Comparison of ENCODE assay signal across 8 mouse cellular contexts in genomic region chr11:120821076-120821922, GRCm38 (mm10). TPM values are rescaled to one million over a fixed set of nuclear protein-coding genes. Genes with fewer than 3 reads are reported as not detected.
DNase-seq lines count a peak whose midpoint lies in the region; ATAC-seq and TF ChIP-seq lines count a peak whose summit lies in the region.

No protein-coding gene starts in this region.

- H3K4me3 ChIP-seq in layer of hippocampus, adult 2 months, result peak overlapping the region; percentile 67
- peak overlapping the region; percentile 88 for H3K4me3 ChIP-seq in forebrain, embryonic 13.5 days
- peak overlapping the region; percentile 91 for H3K4me3 ChIP-seq in limb, embryonic 10.5 days
- peak overlapping the region; percentile 88 for H3K4me3 ChIP-seq in midbrain, embryonic 14.5 days (replicated peaks; ENCODE audit: low read depth, low read length)

- H3K9me3 ChIP-seq in forebrain, embryonic 13.5 days (replicated peaks), result no peaks in the 10 kb centered on the region
- H3K9me3 ChIP-seq in limb, embryonic 10.5 days (replicated peaks), result no peaks in the 10 kb centered on the region
- H3K9me3 ChIP-seq in midbrain, embryonic 14.5 days (ENCODE audit: control insufficient read depth, low read length), result no peaks in the 10 kb centered on the region

- H3K27me3 ChIP-seq in forebrain, embryonic 13.5 days, result no peaks in the 10 kb centered on the region
- H3K27me3 ChIP-seq in limb, embryonic 10.5 days (ENCODE audit: low read depth, poor library complexity, severe bottlenecking), result no peaks in the 10 kb centered on the region
- no peaks in the 10 kb centered on the region for H3K27me3 ChIP-seq in midbrain, embryonic 14.5 days (ENCODE audit: control insufficient read depth, insufficient read depth, low read length)

- no peak for ATAC-seq in forebrain, embryonic 13.5 days
- no peak for ATAC-seq in midbrain, embryonic 14.5 days (ENCODE audit: low FRiP score, low TSS enrichment)
- no peak for ATAC-seq in monocyte, adult 5-6 weeks (replicated peaks; ENCODE audit: insufficient number of reproducible peaks, low FRiP score, low TSS enrichment, poor library complexity, severe bottlenecking)

- peak overlapping the region; percentile 96 for H3K9ac ChIP-seq in forebrain, embryonic 13.5 days
- peak overlapping the region; percentile 36 for H3K9ac ChIP-seq in midbrain, embryonic 14.5 days (replicated peaks; ENCODE audit: low read length)

- TF ChIP-seq CTCF in layer of hippocampus, adult 2 months (conservative IDR thresholded peaks at IDR 0.05), result no peak

- peak overlapping the region; percentile 94 for H3K4me2 ChIP-seq in forebrain, embryonic 13.5 days
- H3K4me2 ChIP-seq in midbrain, embryonic 14.5 days (ENCODE audit: low read length), result peak overlapping the region; percentile 99

- 81% methylated on average over 14 of the region's 14 CpGs for WGBS in forebrain, embryonic 13.5 days
- WGBS in limb, embryonic 10.5 days, result 91% methylated on average over 14 of the region's 14 CpGs
- 80% methylated on average over 14 of the region's 14 CpGs for WGBS in midbrain, embryonic 14.5 days

- DNase-seq in layer of hippocampus, adult 2 months (ENCODE audit: low spot score in 2 of 2), result no peak
- DNase-seq in layer of hippocampus, postnatal 25 days (ENCODE audit: extremely low spot score in 1 of 2, low spot score in 1 of 2), result no peak
- DNase-seq in limb, embryonic 10.5 days (ENCODE audit: low spot score), result no peak
- DNase-seq in midbrain, embryonic 14.5 days, result no peak
- no peak for DNase-seq in adrenal gland, postnatal 25 days
- no peak for DNase-seq in thymus, postnatal 10 days (ENCODE audit: low spot score in 2 of 2)

- H3K36me3 ChIP-seq in forebrain, embryonic 13.5 days (ENCODE audit: poor library complexity, severe bottlenecking), result peaks cover 62% of the 10 kb centered on the region
- H3K36me3 ChIP-seq in limb, embryonic 10.5 days, result peaks cover 72% of the 10 kb centered on the region
- H3K36me3 ChIP-seq in midbrain, embryonic 14.5 days (ENCODE audit: control insufficient read depth, insufficient read depth, low read length), result peaks cover 58% of the 10 kb centered on the region

- peaks cover 42% of the 10 kb centered on the region for H3K4me1 ChIP-seq in forebrain, embryonic 13.5 days
- peaks cover 45% of the 10 kb centered on the region for H3K4me1 ChIP-seq in limb, embryonic 10.5 days
- H3K4me1 ChIP-seq in midbrain, embryonic 14.5 days (ENCODE audit: control insufficient read depth, insufficient read depth, low read length), result peaks cover 36% of the 10 kb centered on the region

- peak overlapping the region; percentile 39; the same call in 1 of the 2 replicates for H3K27ac ChIP-seq in layer of hippocampus, adult 2 months
- H3K27ac ChIP-seq in forebrain, embryonic 13.5 days, result no peak overlapping the region; the same call in 1 of the 2 replicates
- 0 out of 2 replicates have a peak overlapping the region, but pooled peaks have one; percentile 12 for H3K27ac ChIP-seq in limb, embryonic 10.5 days
- H3K27ac ChIP-seq in midbrain, embryonic 14.5 days (replicated peaks; ENCODE audit: low read depth, low read length), result no peak overlapping the region

RNA-seq across cellular contexts. Expression of gene Fasn, which starts 3.0 kb away (rescaled TPM):
- 100 to 1,000 TPM; 184 to 185 TPM for total RNA-seq in layer of hippocampus, adult 2 months (2021)
- 100 to 1,000 TPM; 191 to 198 TPM for total RNA-seq in layer of hippocampus, postnatal 25 days (2021)
- 61.4 and 79.4 TPM in 2 replicates for polyA plus RNA-seq in forebrain, embryonic 13.5 days (2015; fragmentation: Nextera tagmentation; extraction: Ambion mirVana)
- polyA plus RNA-seq in limb, embryonic 10.5 days (2016; fragmentation: Nextera tagmentation; extraction: Ambion mirVana), result 125 and 139 TPM in 2 replicates
- 120 and 124 TPM in 2 replicates for polyA plus RNA-seq in midbrain, embryonic 14.5 days (2014; fragmentation: Nextera tagmentation; extraction: Ambion mirVana)
- 1,301 and 1,518 TPM in 2 replicates for total RNA-seq in adrenal gland, postnatal 25 days (2021)
- total RNA-seq in monocyte, adult 5-6 weeks (2017), result 13.2 to 26.4 TPM (median 13.5 TPM) in 3 replicates

RNA-seq across cellular contexts. Expression of gene Dus1l, which starts 25.1 kb away (rescaled TPM):
- total RNA-seq in layer of hippocampus, adult 2 months (2021), result 10 to 100 TPM; 45.6 to 46.2 TPM
- 10 to 100 TPM; 45.7 to 50.0 TPM for total RNA-seq in layer of hippocampus, postnatal 25 days (2021)
- 58.6 and 67.7 TPM in 2 replicates for polyA plus RNA-seq in forebrain, embryonic 13.5 days (2015; fragmentation: Nextera tagmentation; extraction: Ambion mirVana)
- polyA plus RNA-seq in limb, embryonic 10.5 days (2016; fragmentation: Nextera tagmentation; extraction: Ambion mirVana), result 122 and 136 TPM in 2 replicates
- polyA plus RNA-seq in midbrain, embryonic 14.5 days (2014; fragmentation: Nextera tagmentation; extraction: Ambion mirVana), result 39.4 and 48.0 TPM in 2 replicates
- 62.7 and 65.8 TPM in 2 replicates for total RNA-seq in adrenal gland, postnatal 25 days (2021)
- total RNA-seq in monocyte, adult 5-6 weeks (2017), result 25.1 to 42.4 TPM (median 31.8 TPM) in 3 replicates

RNA-seq across cellular contexts. Expression of gene Gps1, which starts 37.2 kb away (rescaled TPM):
- 100 to 1,000 TPM; 150 to 153 TPM for total RNA-seq in layer of hippocampus, adult 2 months (2021)
- 100 to 1,000 TPM; 147 to 153 TPM for total RNA-seq in layer of hippocampus, postnatal 25 days (2021)
- 261 and 280 TPM in 2 replicates for polyA plus RNA-seq in forebrain, embryonic 13.5 days (2015; fragmentation: Nextera tagmentation; extraction: Ambion mirVana)
- polyA plus RNA-seq in limb, embryonic 10.5 days (2016; fragmentation: Nextera tagmentation; extraction: Ambion mirVana), result 269 and 270 TPM in 2 replicates
- polyA plus RNA-seq in midbrain, embryonic 14.5 days (2014; fragmentation: Nextera tagmentation; extraction: Ambion mirVana), result 303 and 316 TPM in 2 replicates
- 120 and 131 TPM in 2 replicates for total RNA-seq in adrenal gland, postnatal 25 days (2021)
- total RNA-seq in monocyte, adult 5-6 weeks (2017), result 55.0 to 59.6 TPM (median 55.7 TPM) in 3 replicates

RNA-seq across cellular contexts. Expression of gene Rfng, which starts 37.3 kb away (rescaled TPM):
- 10 to 100 TPM; 67.7 to 69.7 TPM for total RNA-seq in layer of hippocampus, adult 2 months (2021)
- total RNA-seq in layer of hippocampus, postnatal 25 days (2021), result 10 to 100 TPM; 68.8 to 74.1 TPM
- polyA plus RNA-seq in forebrain, embryonic 13.5 days (2015; fragmentation: Nextera tagmentation; extraction: Ambion mirVana), result 58.4 and 63.1 TPM in 2 replicates
- polyA plus RNA-seq in limb, embryonic 10.5 days (2016; fragmentation: Nextera tagmentation; extraction: Ambion mirVana), result 35.7 and 40.4 TPM in 2 replicates
- 83.9 and 102 TPM in 2 replicates for polyA plus RNA-seq in midbrain, embryonic 14.5 days (2014; fragmentation: Nextera tagmentation; extraction: Ambion mirVana)
- 21.3 and 23.9 TPM in 2 replicates for total RNA-seq in adrenal gland, postnatal 25 days (2021)
- total RNA-seq in monocyte, adult 5-6 weeks (2017), result 1.0 to 3.9 TPM (median 1.2 TPM) in 3 replicates

RNA-seq across cellular contexts. Expression of gene Hmga1b, which starts 58.7 kb away (rescaled TPM):
- 10 to 100 TPM; 20.8 to 24.1 TPM for total RNA-seq in layer of hippocampus, adult 2 months (2021)
- total RNA-seq in layer of hippocampus, postnatal 25 days (2021), result 10 to 100 TPM; 19.9 to 22.8 TPM
- 2.7 and 4.0 TPM in 2 replicates for polyA plus RNA-seq in forebrain, embryonic 13.5 days (2015; fragmentation: Nextera tagmentation; extraction: Ambion mirVana)
- 9.3 and 20.0 TPM in 2 replicates for polyA plus RNA-seq in limb, embryonic 10.5 days (2016; fragmentation: Nextera tagmentation; extraction: Ambion mirVana)
- 2.0 and 2.2 TPM in 2 replicates for polyA plus RNA-seq in midbrain, embryonic 14.5 days (2014; fragmentation: Nextera tagmentation; extraction: Ambion mirVana)
- 11.4 and 18.7 TPM in 2 replicates for total RNA-seq in adrenal gland, postnatal 25 days (2021)
- total RNA-seq in monocyte, adult 5-6 weeks (2017), result 2.3 to 66.8 TPM (median 12.5 TPM) in 3 replicates

Comparison
In these comparisons a context has a peak if more than half of its experiments do, and no peak if none do; other contexts are left out.
1. H3K27ac ChIP-seq: peak in layer of hippocampus, adult 2 months (single experiment) and limb, embryonic 10.5 days (single experiment); none in forebrain, embryonic 13.5 days (single experiment) and midbrain, embryonic 14.5 days (single experiment).
2. Peak in every context shown above with its lines, with median percentiles within 50 percentile points of each other: H3K4me3 ChIP-seq.